Mouse (Mus musculus): ENCODE results near the gene Paqr9. TPM values are rescaled to one million over a fixed set of nuclear protein-coding genes. Genes with fewer than 3 reads are reported as not detected.
A peak's percentile ranks its signal among the peaks of the same experiment; 100 is the strongest.
"Not testable (repeated sequence)": the region's sequence is repeated elsewhere in the genome, so short reads cannot be mapped to it uniquely, and the experiment has no call there.

The Paqr9 gene
- total RNA-seq (2017): 7.8 and 11.7 TPM in 2 replicates

GRCm38 (mm10) chr9:95559059-95559935 is at the start of gene Paqr9:
TSS of gene Paqr9 (plus strand) at chr9:95559657.
- no peak for ATAC-seq (replicated peaks; ENCODE audit: low read depth, poor library complexity, severe bottlenecking)

- 0 out of 2 replicates have a peak, but pooled peaks have one; percentile 7 for ATAC-seq (replicated peaks; ENCODE audit: low read depth, poor library complexity, severe bottlenecking)
Measured at GRCm38 (mm10) chr9:95510693-95511404, 48.6 kb upstream of the Paqr9 start.

GRCm38 (mm10) chr9:95511472-95512330 is 47.8 kb upstream of the Paqr9 start, which contains the start of gene U2surp:
TSS of gene U2surp (minus strand) at chr9:95511996.
- ATAC-seq (replicated peaks; ENCODE audit: low read depth, poor library complexity, severe bottlenecking): peak; percentile 95

GRCm38 (mm10) chr9:95512331-95513030 is 47.0 kb upstream of the Paqr9 start:
- ATAC-seq (replicated peaks; ENCODE audit: low read depth, poor library complexity, severe bottlenecking): peak; percentile 14; the same call in 1 of the 2 replicates

- no peak for ATAC-seq (replicated peaks; ENCODE audit: low read depth, poor library complexity, severe bottlenecking)
Measured at GRCm38 (mm10) chr9:95513776-95514175, 45.7 kb upstream of the Paqr9 start.

- ATAC-seq (replicated peaks; ENCODE audit: low read depth, poor library complexity, severe bottlenecking): not testable (repeated sequence)
Measured at GRCm38 (mm10) chr9:95514361-95514760, 45.1 kb upstream of the Paqr9 start.

- no peak for ATAC-seq (replicated peaks; ENCODE audit: low read depth, poor library complexity, severe bottlenecking)
Measured at GRCm38 (mm10) chr9:95520563-95520962, 38.9 kb upstream of the Paqr9 start.

- ATAC-seq (replicated peaks; ENCODE audit: low read depth, poor library complexity, severe bottlenecking): no peak
Measured at GRCm38 (mm10) chr9:95521031-95521430, 38.4 kb upstream of the Paqr9 start.

GRCm38 (mm10) chr9:95521566-95521965 is 37.9 kb upstream of the Paqr9 start:
- no peak for ATAC-seq (replicated peaks; ENCODE audit: low read depth, poor library complexity, severe bottlenecking)

GRCm38 (mm10) chr9:95522561-95522960 is 36.9 kb upstream of the Paqr9 start:
- ATAC-seq (replicated peaks; ENCODE audit: low read depth, poor library complexity, severe bottlenecking): no peak

- ATAC-seq (replicated peaks; ENCODE audit: low read depth, poor library complexity, severe bottlenecking): no peak
Measured at GRCm38 (mm10) chr9:95525376-95525775, 34.1 kb upstream of the Paqr9 start.

- peak; percentile 96 for ATAC-seq (replicated peaks; ENCODE audit: low read depth, poor library complexity, severe bottlenecking)
Measured at GRCm38 (mm10) chr9:95525961-95526360, 33.5 kb upstream of the Paqr9 start.

- ATAC-seq (replicated peaks; ENCODE audit: low read depth, poor library complexity, severe bottlenecking): peak; percentile 42; the same call in 1 of the 2 replicates
Measured at GRCm38 (mm10) chr9:95527676-95528075, 31.8 kb upstream of the Paqr9 start.

GRCm38 (mm10) chr9:95531144-95531543 is 28.3 kb upstream of the Paqr9 start:
- ATAC-seq (replicated peaks; ENCODE audit: low read depth, poor library complexity, severe bottlenecking): no peak

- ATAC-seq (replicated peaks; ENCODE audit: low read depth, poor library complexity, severe bottlenecking): peak; percentile 63; the same call in 1 of the 2 replicates
Measured at GRCm38 (mm10) chr9:95533817-95534216, 25.6 kb upstream of the Paqr9 start.

- no peak for ATAC-seq (replicated peaks; ENCODE audit: low read depth, poor library complexity, severe bottlenecking)
Measured at GRCm38 (mm10) chr9:95539176-95539800, 20.2 kb upstream of the Paqr9 start.

GRCm38 (mm10) chr9:95540487-95540886 is 19.0 kb upstream of the Paqr9 start:
- peak; percentile 98 for ATAC-seq (replicated peaks; ENCODE audit: low read depth, poor library complexity, severe bottlenecking)

- no peak for ATAC-seq (replicated peaks; ENCODE audit: low read depth, poor library complexity, severe bottlenecking)
Measured at GRCm38 (mm10) chr9:95541208-95541607, 18.2 kb upstream of the Paqr9 start.
